In the genomic region with DNA sequence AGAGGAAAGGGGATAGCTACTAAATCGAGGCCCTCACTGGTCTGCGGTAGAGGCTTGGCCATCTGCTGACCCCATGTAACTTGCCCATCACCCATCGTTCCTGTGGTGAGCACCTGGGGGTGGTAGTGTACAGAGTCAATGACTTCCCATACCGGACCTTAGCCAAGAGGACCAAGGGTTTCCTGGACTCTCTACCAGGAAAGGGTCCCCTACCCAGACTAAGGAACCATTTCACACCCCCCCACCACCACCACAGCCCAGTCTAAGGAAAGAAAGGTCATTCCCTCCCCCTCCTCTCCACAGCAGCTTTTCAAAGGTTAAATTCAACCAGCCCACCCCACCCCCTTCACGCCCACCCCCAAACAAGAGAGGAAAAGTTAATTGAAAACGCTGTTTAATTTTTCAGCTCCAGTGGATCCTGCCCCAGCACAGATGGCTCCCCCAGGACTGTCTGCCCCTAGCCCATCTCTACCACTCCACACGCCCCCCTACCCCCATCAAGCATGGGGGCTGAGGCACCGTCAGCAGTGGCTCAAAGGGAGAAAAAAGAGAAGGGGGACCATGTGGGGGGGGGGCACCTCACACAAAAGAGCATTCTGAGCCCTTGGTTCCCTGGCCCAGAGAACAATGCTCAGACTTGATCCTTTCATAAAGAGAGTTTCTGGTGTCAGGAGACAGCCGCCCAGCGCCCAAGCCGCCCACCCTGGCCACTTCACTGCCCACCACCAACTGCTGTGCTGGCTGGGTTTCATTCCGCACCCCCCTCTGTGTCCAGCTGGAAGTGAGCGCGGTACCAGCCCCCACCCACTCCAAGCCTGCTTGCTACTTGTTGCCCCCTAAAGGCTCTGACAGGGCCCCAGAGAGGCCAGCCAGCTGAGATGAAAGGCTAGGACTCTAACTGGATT, we compare ENCODE assay signal across 10 mouse cellular contexts.
DNase-seq lines count a peak whose midpoint lies in the region; ATAC-seq lines count a peak whose summit lies in the region.
"Had no signal": no experiment of that assay in that cellular context is flagged by ENCODE, and none has a peak within 500 bp of the region (broad histone marks: within the 10 kb centered on the region; RNA-seq: fewer than 3 reads in every experiment).

No protein-coding gene starts in this region.

- no peak overlapping the region for H3K27ac ChIP-seq in forebrain, embryonic 15.5 days (replicated peaks)
- peak overlapping the region; percentile 89 for H3K27ac ChIP-seq in limb, embryonic 10.5 days
- H3K27ac ChIP-seq: kidney, postnatal 0 days had no signal

- no peaks in the 10 kb centered on the region for H3K36me3 ChIP-seq in forebrain, embryonic 15.5 days
- no peaks in the 10 kb centered on the region for H3K36me3 ChIP-seq in limb, embryonic 10.5 days

- H3K4me2 ChIP-seq in forebrain, embryonic 15.5 days (replicated peaks), result no peak overlapping the region

- H3K9me3 ChIP-seq in forebrain, embryonic 15.5 days, result no peaks in the 10 kb centered on the region
- no peaks in the 10 kb centered on the region for H3K9me3 ChIP-seq in limb, embryonic 10.5 days (replicated peaks)

- no peaks in the 10 kb centered on the region for H3K27me3 ChIP-seq in forebrain, embryonic 15.5 days
- H3K27me3 ChIP-seq in limb, embryonic 10.5 days (ENCODE audit: low read depth, poor library complexity, severe bottlenecking), result peaks cover 16% of the 10 kb centered on the region

- no peak overlapping the region for H3K9ac ChIP-seq in forebrain, embryonic 15.5 days (replicated peaks)

- 20% methylated on average over 14 of the region's 14 CpGs for WGBS in forebrain, embryonic 15.5 days
- WGBS in limb, embryonic 10.5 days, result 36% methylated on average over 14 of the region's 14 CpGs

- peak; percentile 57 for DNase-seq in right cerebral cortex, adult 18-20 months
- DNase-seq in right cerebral cortex, postnatal 25 days, result no peak
- peak; percentile 70 for DNase-seq in limb, embryonic 10.5 days (ENCODE audit: low spot score)
- peak; percentile 90 for DNase-seq in retina, postnatal 1 day
- no peak for DNase-seq in gastrocnemius, postnatal 10 days
- DNase-seq in adipocyte (ENCODE audit: low spot score), result no peak
- DNase-seq in thymus, postnatal 25 days, result no peak
- DNase-seq: lung, adult 2 months had no signal

- 0 out of 2 replicates have a peak, but pooled peaks have one; percentile 5 for ATAC-seq in forebrain, embryonic 15.5 days (replicated peaks)

- H3K4me1 ChIP-seq in forebrain, embryonic 15.5 days, result peaks cover 42% of the 10 kb centered on the region
- peaks cover 89% of the 10 kb centered on the region for H3K4me1 ChIP-seq in limb, embryonic 10.5 days

- H3K4me3 ChIP-seq in forebrain, embryonic 15.5 days, result no peak overlapping the region
- peak overlapping the region; percentile 24 for H3K4me3 ChIP-seq in limb, embryonic 10.5 days

Comparison
In these comparisons a context has a peak if more than half of its experiments do, and no peak if none do; other contexts are left out.
1. DNase-seq: peak in right cerebral cortex, adult 18-20 months (single experiment), limb, embryonic 10.5 days (single experiment) and retina, postnatal 1 day (single experiment); none in right cerebral cortex, postnatal 25 days (single experiment), gastrocnemius, postnatal 10 days (single experiment), adipocyte (single experiment) and thymus, postnatal 25 days (single experiment).